Mouse (Mus musculus) activated CD4-positive, CD25-positive, alpha-beta regulatory T cell, adult 4 months (primary cell): ENCODE data around the gene Gm17349. TPM values are rescaled to one million over a fixed set of nuclear protein-coding genes. Genes with fewer than 3 reads are reported as not detected.

ENCODE experiments used
- ATAC-seq: one replicate; pipeline ENCODE4 v1.8.0; 2017
- polyA plus RNA-seq, 2 experiments: library from polyadenylated mRNA; unstranded; fragments of 100-300 nt; shearing (Covaris generic); gene quantifications; one replicate each; pipeline ENCODE4 v1.2.1; 2017

Gm17349 gene
- polyA plus RNA-seq, 2 experiments from 2014 or later: not detected

GRCm38 (mm10) chr15:99661121-99661830 lies 44.0 kb downstream of the Gm17349 start:
- ATAC-seq: no peak

- no peak for ATAC-seq
These were observed 46.9 kb downstream of the Gm17349 start for GRCm38 (mm10) chr15:99658437-99658836.

DNA sequence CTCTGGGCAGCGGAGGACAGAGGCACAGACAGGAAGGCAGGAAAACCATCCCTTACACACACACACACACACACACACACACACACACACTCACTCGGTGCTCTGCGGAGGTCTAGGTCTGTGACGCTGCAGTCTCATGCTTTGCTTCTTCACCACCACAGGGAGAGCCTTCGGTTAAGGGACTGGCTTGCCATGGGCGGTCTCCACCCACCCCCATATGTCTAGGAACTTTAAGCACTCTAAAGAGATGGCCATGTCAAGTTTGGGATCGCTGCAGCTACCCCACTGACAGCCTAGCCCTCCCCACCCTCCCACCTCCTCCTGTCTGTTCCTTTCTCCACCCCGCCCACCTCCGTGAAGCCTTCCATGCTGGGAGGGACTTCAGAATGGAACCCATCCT lies 49.3 kb downstream of the Gm17349 start:
- ATAC-seq: no peak

GRCm38 (mm10) chr15:99653876-99654275 lies 51.4 kb downstream of the Gm17349 start:
- no peak for ATAC-seq

GRCm38 (mm10) chr15:99653291-99653690 lies 52.0 kb downstream of the Gm17349 start:
- no peak for ATAC-seq

Other genes starting within 250 kb of the Gm17349 start
- 1 to 10 TPM in 1 of 2 experiments, under 1 TPM in 1; 0.76 to 1.2 TPM for gene Nckap5l, start 247.7 kb downstream of the Gm17349 start, polyA plus RNA-seq
- 10 to 100 TPM; 23.3 to 23.5 TPM for gene Bcdin3d, start 230.8 kb downstream of the Gm17349 start, polyA plus RNA-seq
- gene Faim2, start 177.3 kb downstream of the Gm17349 start, polyA plus RNA-seq: under 1 TPM in 1 of 2 experiments, not detected in 1; 0.07 TPM
- not detected for gene Aqp2, start 126.4 kb downstream of the Gm17349 start, polyA plus RNA-seq
- gene Aqp5, start 114.7 kb downstream of the Gm17349 start, polyA plus RNA-seq: not detected
- not detected for gene Aqp6, start 104.1 kb downstream of the Gm17349 start, polyA plus RNA-seq
- gene Racgap1, start 53.8 kb downstream of the Gm17349 start, polyA plus RNA-seq: 10 to 100 TPM; 33.2 to 33.3 TPM
- gene Asic1, start 35.1 kb downstream of the Gm17349 start, polyA plus RNA-seq: under 1 TPM; 0.22 to 0.32 TPM
- 10 to 100 TPM in 1 of 2 experiments, 1 to 10 TPM in 1; 8.6 to 10.8 TPM for gene Smarcd1, start 3.4 kb downstream of the Gm17349 start, polyA plus RNA-seq
- under 1 TPM; 0.16 to 0.60 TPM for gene Gpd1, start 12.0 kb upstream of the Gm17349 start, polyA plus RNA-seq
- gene Cox14, start 20.1 kb upstream of the Gm17349 start, polyA plus RNA-seq: 100 to 1,000 TPM; 152 to 189 TPM
- gene Cers5, start 67.4 kb upstream of the Gm17349 start, polyA plus RNA-seq: 10 to 100 TPM; 63.5 to 71.6 TPM
- under 1 TPM; 0.89 to 0.93 TPM for gene Lima1, start 170.0 kb upstream of the Gm17349 start, polyA plus RNA-seq